Mouse (Mus musculus) forebrain, embryonic 14.5 days (tissue): ENCODE measurements around the gene Arrdc2. TPM values are rescaled to one million over a fixed set of nuclear protein-coding genes. Genes with fewer than 3 reads are reported as not detected.

ENCODE experiments used
- ATAC-seq: fragments of 200-750 bp; cut with Nextera tagmentation; 2 replicates; pipeline ENCODE4 v1.8.0; 2017; ENCODE audit warnings: mild to moderate bottlenecking, moderate library complexity
- DNase-seq: peaks from one replicate; pipeline ENCODE4 v3.0.0-alpha.2; 2015; ENCODE audit warnings: low spot score
- H3K27ac ChIP-seq: fragments of 300-500 bp; sonication (generic); 2 replicates; pipeline ENCODE4 v1.5.1; 2014; ENCODE audit warnings: low read depth, mild to moderate bottlenecking, control low read depth, low read length, moderate library complexity
- H3K27me3 ChIP-seq: fragments of 300-500 bp; sonication (generic); replicated peaks from 2 replicates; pipeline ENCODE4 v1.6.1; 2014; ENCODE audit warnings: low read length, control low read depth, mixed read lengths; ENCODE audit not compliant: control insufficient read depth, insufficient read depth
- H3K36me3 ChIP-seq: fragments of 300-500 bp; sonication (generic); 2 replicates; pipeline ENCODE4 v1.6.1; 2014; ENCODE audit warnings: low read length, control low read depth; ENCODE audit not compliant: control insufficient read depth, insufficient read depth
- H3K4me1 ChIP-seq: fragments of 300-500 bp; sonication (generic); 2 replicates; pipeline ENCODE4 v1.6.1; 2014; ENCODE audit warnings: antibody characterized with exemption, low read length, control low read depth; ENCODE audit not compliant: control insufficient read depth, insufficient read depth
- H3K4me2 ChIP-seq: fragments of 300-500 bp; sonication (generic); 2 replicates; pipeline ENCODE4 v1.6.1; 2014; ENCODE audit warnings: mild to moderate bottlenecking, control low read depth, low read length
- H3K4me3 ChIP-seq: fragments of 300-500 bp; sonication (generic); 2 replicates; pipeline ENCODE4 v1.5.1; 2014; ENCODE audit warnings: low read depth, low read length, control low read depth
- H3K9ac ChIP-seq: fragments of 300-500 bp; sonication (generic); 2 replicates; pipeline ENCODE4 v1.6.1; 2014; ENCODE audit warnings: mild to moderate bottlenecking, low read length, control low read depth, moderate library complexity
- H3K9me3 ChIP-seq: fragments of 300-500 bp; sonication (generic); replicated peaks from 2 replicates; pipeline ENCODE4 v1.6.1; 2016; ENCODE audit warnings: low read length, control low read depth, mixed read lengths; ENCODE audit not compliant: control insufficient read depth
- WGBS: fragments of 180-500 bp; shearing (Covaris S2); extraction: QIAGEN DNeasy Blood & Tissue Kit; methylation state at CpG from one replicate; pipeline ENCODE4 v1.1.7; 2014; 5-methylcytosine and 5-hydroxymethylcytosine counted together
- polyA plus RNA-seq: library from polyadenylated mRNA; unstranded; fragments of >200 nt; fragmentation: Nextera tagmentation; extraction: Ambion mirVana; gene quantifications from 2 replicates; pipeline ENCODE4 v1.2.1, GENCODE M21; 2014

The Arrdc2 gene
- polyA plus RNA-seq, 1 experiment from 2014 or later = 7.4 TPM

- H3K4me1 ChIP-seq = peaks cover 5% of the 10 kb centered on the region; the same call in 1 of the 2 replicates
- H3K36me3 ChIP-seq = 0 out of 2 replicates have a peak, but pooled peaks cover 2% of the 10 kb centered on the region
- DNase-seq (no peak), ATAC-seq (no peak)
- no peak overlapping the region for H3K4me2 ChIP-seq
- H3K9ac ChIP-seq = no peak overlapping the region
- H3K27ac ChIP-seq = no peak overlapping the region
- no peaks in the 10 kb centered on the region for H3K27me3 ChIP-seq
- no peak overlapping the region for H3K4me3 ChIP-seq
- no peaks in the 10 kb centered on the region for H3K9me3 ChIP-seq
- WGBS = 85% methylated on average over 12 of the region's 12 CpGs
Observed at GRCm38 (mm10) chr8:70836666-70837065, 2.9 kb downstream of the Arrdc2 start.

GRCm38 (mm10) chr8:70834071-70834470 lies 5.4 kb downstream of the Arrdc2 start:
- ATAC-seq (no peak), DNase-seq (no peak)
- H3K27ac ChIP-seq = no peak overlapping the region
- 0 out of 2 replicates have a peak, but pooled peaks cover 2% of the 10 kb centered on the region for H3K36me3 ChIP-seq
- no peak overlapping the region for H3K9ac ChIP-seq
- H3K9me3 ChIP-seq = no peaks in the 10 kb centered on the region
- H3K4me2 ChIP-seq = no peak overlapping the region
- peaks cover 5% of the 10 kb centered on the region; the same call in 1 of the 2 replicates for H3K4me1 ChIP-seq
- no peaks in the 10 kb centered on the region for H3K27me3 ChIP-seq
- H3K4me3 ChIP-seq = no peak overlapping the region
- 98% methylated on average over 3 of the region's 3 CpGs for WGBS

- H3K4me1 ChIP-seq = peaks cover 2% of the 10 kb centered on the region; the same call in 1 of the 2 replicates
- no peak overlapping the region for H3K4me3 ChIP-seq
- H3K27ac ChIP-seq = no peak overlapping the region
- ATAC-seq (no peak), DNase-seq (no peak)
- no peaks in the 10 kb centered on the region for H3K9me3 ChIP-seq
- H3K36me3 ChIP-seq = 0 out of 2 replicates have a peak, but pooled peaks cover 2% of the 10 kb centered on the region
- H3K9ac ChIP-seq = no peak overlapping the region
- H3K27me3 ChIP-seq = no peaks in the 10 kb centered on the region
- H3K4me2 ChIP-seq = no peak overlapping the region
- 61% methylated on average over 15 of the region's 15 CpGs for WGBS
Observed at GRCm38 (mm10) chr8:70833520-70833919, 6.0 kb downstream of the Arrdc2 start.

GRCm38 (mm10) chr8:70833018-70833482 lies 6.5 kb downstream of the Arrdc2 start:
- Histone ChIP-seq H3K36me3 (0 out of 2 replicates have a peak, but pooled peaks cover 2% of the 10 kb centered on the region), H3K4me3 (no peak overlapping the region), H3K9me3 (no peaks in the 10 kb centered on the region), H3K9ac (no peak overlapping the region), H3K27ac (no peak overlapping the region), H3K27me3 (no peaks in the 10 kb centered on the region), H3K4me2 (no peak overlapping the region), H3K4me1 (no peaks in the 10 kb centered on the region)
- WGBS = 64% methylated on average over 9 of the region's 9 CpGs
- DNase-seq (no peak), ATAC-seq (no peak)

GRCm38 (mm10) chr8:70832371-70832770 lies 7.1 kb downstream of the Arrdc2 start:
- no peak for DNase-seq
- no peak for ATAC-seq
- H3K9me3 ChIP-seq = no peaks in the 10 kb centered on the region
- 54% methylated on average over 11 of the region's 11 CpGs for WGBS
- H3K4me2 ChIP-seq = no peak overlapping the region
- H3K4me3 ChIP-seq = no peak overlapping the region
- H3K27me3 ChIP-seq = no peaks in the 10 kb centered on the region
- no peak overlapping the region for H3K27ac ChIP-seq
- no peak overlapping the region for H3K9ac ChIP-seq
- no peaks in the 10 kb centered on the region for H3K4me1 ChIP-seq
- H3K36me3 ChIP-seq = 0 out of 2 replicates have a peak, but pooled peaks cover 2% of the 10 kb centered on the region

- H3K9ac ChIP-seq = no peak overlapping the region
- ATAC-seq (no peak), DNase-seq (no peak)
- no peak overlapping the region for H3K27ac ChIP-seq
- H3K27me3 ChIP-seq = no peaks in the 10 kb centered on the region
- H3K4me2 ChIP-seq = no peak overlapping the region
- H3K9me3 ChIP-seq = no peaks in the 10 kb centered on the region
- H3K36me3 ChIP-seq = 0 out of 2 replicates have a peak, but pooled peaks cover 2% of the 10 kb centered on the region
- 82% methylated on average over 8 of the region's 8 CpGs for WGBS
- H3K4me3 ChIP-seq = no peak overlapping the region
- H3K4me1 ChIP-seq = no peaks in the 10 kb centered on the region
Observed at GRCm38 (mm10) chr8:70831517-70831916, 8.0 kb downstream of the Arrdc2 start.

- Histone ChIP-seq H3K4me1 (no peaks in the 10 kb centered on the region), H3K9me3 (no peaks in the 10 kb centered on the region), H3K27ac (no peak overlapping the region), H3K4me3 (no peak overlapping the region), H3K27me3 (no peaks in the 10 kb centered on the region), H3K9ac (no peak overlapping the region), H3K4me2 (no peak overlapping the region), H3K36me3 (no peaks in the 10 kb centered on the region)
- 93% methylated on average over 1 of the region's 1 CpGs for WGBS
- ATAC-seq (no peak), DNase-seq (no peak)
Observed at GRCm38 (mm10) chr8:70827796-70828195, 11.7 kb downstream of the Arrdc2 start.

GRCm38 (mm10) chr8:70827010-70827409 lies 12.5 kb downstream of the Arrdc2 start:
- 93% methylated on average over 2 of the region's 2 CpGs for WGBS
- Histone ChIP-seq H3K9me3 (no peaks in the 10 kb centered on the region), H3K9ac (no peak overlapping the region), H3K4me2 (no peak overlapping the region), H3K27me3 (no peaks in the 10 kb centered on the region), H3K27ac (no peak overlapping the region), H3K36me3 (no peaks in the 10 kb centered on the region), H3K4me1 (no peaks in the 10 kb centered on the region), H3K4me3 (no peak overlapping the region)
- ATAC-seq = no peak
- DNase-seq = no peak

GRCm38 (mm10) chr8:70825816-70826215 lies 13.7 kb downstream of the Arrdc2 start:
- Histone ChIP-seq H3K27me3 (0 out of 2 replicates have a peak, but pooled peaks cover 1% of the 10 kb centered on the region), H3K4me3 (no peak overlapping the region), H3K4me2 (no peak overlapping the region), H3K4me1 (no peaks in the 10 kb centered on the region), H3K9me3 (no peaks in the 10 kb centered on the region), H3K9ac (no peak overlapping the region), H3K36me3 (no peaks in the 10 kb centered on the region), H3K27ac (no peak overlapping the region)
- DNase-seq = no peak
- ATAC-seq = no peak
- 86% methylated on average over 8 of the region's 8 CpGs for WGBS
